Mouse (Mus musculus) left cerebral cortex, adult 2 months (tissue): ENCODE results near the gene Pcgf2. TPM values are rescaled to one million over a fixed set of nuclear protein-coding genes. Genes with fewer than 3 reads are reported as not detected.

ENCODE experiments used
- DNase-seq, 2 experiments: peaks; one replicate each; pipeline ENCODE4 v3.0.0; 2021 to 2022; ENCODE audit warnings: low spot score in 2 of 2, mixed read lengths in 1 of 2; ENCODE audit errors: extremely low spot score in 1 of 2
- H3K27ac ChIP-seq: fragments of 200-600 bp; 2 replicates; pipeline ENCODE4 v1.8.1; 2022
- H3K4me3 ChIP-seq: fragments of 200-600 bp; 2 replicates; pipeline ENCODE4 v1.8.1; 2022
- CTCF ChIP-seq: fragments of 200-600 bp; IDR thresholded peaks from 2 replicates; pipeline ENCODE4 v1.8.1; 2022; ENCODE audit warnings: antibody characterized with exemption, mild to moderate bottlenecking, moderate library complexity
- intact Hi-C: fragments of 180-260 bp; cut with DNase I; formaldehyde crosslinking; loops from one replicate; pipeline ENCODE4 v1.15.1; 2025
- total RNA-seq, 2 experiments: library from RNA; stranded (reverse); gene quantifications; 2 replicates each; pipeline ENCODE4 v1.2.3; 2021

Gene Pcgf2
- total RNA-seq, 2 experiments from 2014 or later: 36.2 to 39.6 TPM

DNA sequence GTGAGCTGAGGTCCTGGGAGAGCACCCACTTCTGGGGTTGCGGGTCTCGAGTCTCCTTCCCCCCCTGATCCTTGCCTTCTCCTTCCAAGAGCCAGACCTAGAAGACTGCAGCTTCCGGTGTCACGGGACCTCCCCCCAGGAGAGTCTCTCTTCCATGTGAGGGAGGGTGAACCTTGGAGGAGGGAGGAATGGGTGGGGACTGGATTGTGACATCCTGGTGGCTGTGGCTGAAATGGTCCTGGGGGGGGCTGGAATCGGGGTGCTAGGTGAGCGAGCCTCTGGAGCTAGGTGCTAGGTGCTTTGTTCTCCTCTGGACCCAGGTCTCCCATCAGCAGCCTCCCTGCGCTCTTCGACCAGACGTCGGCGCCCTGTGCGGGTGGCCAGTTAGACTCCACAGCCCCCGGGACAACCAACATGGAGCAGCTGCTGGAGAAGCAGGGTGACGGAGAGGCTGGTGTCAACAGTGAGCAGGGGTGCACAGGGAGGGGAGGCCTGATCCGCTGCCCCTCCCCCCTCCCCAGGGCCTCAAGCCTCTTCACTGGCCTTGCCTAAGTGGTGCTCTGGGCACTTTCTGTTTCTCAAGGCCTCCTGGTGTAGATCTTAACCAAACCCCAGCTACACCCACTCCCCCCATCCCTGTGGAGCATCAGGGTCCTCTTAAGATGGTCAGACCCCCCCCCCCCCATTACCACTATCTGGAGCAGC, 24.1 kb downstream of the Pcgf2 start:
- TF ChIP-seq CTCF: no peak
- intact Hi-C loops: no loop called here
- no peak overlapping the region for H3K27ac ChIP-seq
- H3K4me3 ChIP-seq: no peak overlapping the region
- no peak for DNase-seq

DNA sequence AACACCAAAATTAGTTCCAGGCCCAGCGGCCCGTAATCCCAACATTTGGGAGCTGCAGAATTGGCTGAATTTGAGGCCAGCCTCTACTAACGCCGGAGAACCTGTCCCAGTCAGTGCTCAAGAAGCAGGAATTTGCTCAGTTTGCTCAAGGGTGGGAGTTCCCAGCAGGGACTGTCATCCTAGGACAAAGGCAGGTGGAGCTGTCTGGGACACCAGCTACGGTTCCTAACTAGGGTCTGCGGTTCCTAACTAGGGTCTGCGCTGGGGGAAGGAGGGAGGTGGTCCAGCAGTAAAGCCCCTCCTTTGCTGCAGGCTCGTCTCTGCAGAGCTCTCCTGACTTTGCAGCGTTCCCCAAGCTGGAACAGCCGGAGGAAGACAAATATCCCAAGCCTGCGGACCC, 27.1 kb downstream of the Pcgf2 start:
- H3K27ac ChIP-seq: no peak overlapping the region
- no peak for DNase-seq
- no peak overlapping the region for H3K4me3 ChIP-seq
- intact Hi-C loops: no loop called here
- TF ChIP-seq CTCF: no peak

DNA sequence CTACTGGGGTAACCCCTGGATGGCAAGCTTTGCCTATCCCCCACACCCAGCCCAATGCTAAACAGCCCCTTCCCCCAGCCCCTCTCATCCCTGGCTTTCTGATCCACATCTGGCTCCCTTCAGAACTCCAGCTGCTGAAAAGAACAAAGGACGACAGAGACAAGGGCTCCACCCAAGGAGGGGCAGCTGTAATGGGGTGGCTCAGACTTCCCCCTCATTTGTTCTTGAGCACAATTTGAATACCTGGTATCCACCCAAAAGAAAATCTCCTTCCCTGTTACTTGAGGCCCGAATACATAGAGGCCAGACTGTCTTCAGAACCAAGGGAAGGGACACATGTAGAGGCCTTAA, 29.1 kb downstream of the Pcgf2 start:
- Histone ChIP-seq H3K27ac (no peak overlapping the region), H3K4me3 (no peak overlapping the region)
- DNase-seq: no peak
- no peak for TF ChIP-seq CTCF
- intact Hi-C loops: no loop called here

DNA sequence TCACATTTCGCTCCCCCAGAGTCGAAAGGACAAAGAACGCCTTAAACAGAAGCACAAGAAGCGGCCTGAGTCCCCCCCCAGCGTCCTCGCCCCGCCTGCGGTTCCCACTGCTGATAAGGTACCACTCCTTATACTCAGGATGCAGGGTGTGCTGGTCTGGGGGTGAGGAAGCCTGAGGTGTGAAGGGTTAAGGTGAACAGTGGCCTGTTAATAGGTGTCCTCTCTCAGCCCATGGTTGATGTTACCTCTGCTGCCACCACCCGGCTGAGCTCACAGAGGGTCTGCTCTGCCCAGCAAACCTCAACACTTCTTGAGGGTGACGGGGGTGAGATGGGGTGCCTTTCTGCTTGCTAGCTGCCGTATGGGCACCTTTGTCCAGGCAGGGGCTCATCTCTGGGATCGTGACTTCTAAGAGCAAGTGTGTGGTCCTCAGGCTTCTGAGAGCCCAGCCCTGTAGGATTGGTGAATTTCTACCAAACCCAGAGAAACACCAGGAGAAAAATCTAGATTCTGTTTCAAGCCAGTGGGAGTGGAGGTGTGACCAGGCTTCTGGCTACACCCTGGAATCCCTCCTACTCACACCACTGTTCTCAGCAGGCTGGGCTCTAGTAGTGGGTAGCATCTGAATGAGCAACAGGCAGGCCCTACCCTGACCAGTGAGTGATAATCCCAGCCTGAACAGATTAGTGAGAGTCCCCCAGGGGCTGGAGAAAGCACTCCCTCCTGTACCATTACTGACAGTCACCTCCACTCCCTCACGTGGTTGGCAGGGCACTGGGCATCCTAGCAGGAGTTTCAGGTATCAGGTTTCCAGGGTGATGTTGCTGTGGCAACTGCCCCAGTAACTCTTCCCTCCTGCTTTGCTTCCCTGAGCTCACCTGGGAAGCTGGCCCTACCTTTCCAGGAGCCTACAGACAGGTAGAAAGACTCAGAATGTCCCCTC, 29.8 kb downstream of the Pcgf2 start:
- intact Hi-C loops: no loop called here
- peak overlapping the region; percentile 63 for H3K27ac ChIP-seq
- DNase-seq: no peak

DNA sequence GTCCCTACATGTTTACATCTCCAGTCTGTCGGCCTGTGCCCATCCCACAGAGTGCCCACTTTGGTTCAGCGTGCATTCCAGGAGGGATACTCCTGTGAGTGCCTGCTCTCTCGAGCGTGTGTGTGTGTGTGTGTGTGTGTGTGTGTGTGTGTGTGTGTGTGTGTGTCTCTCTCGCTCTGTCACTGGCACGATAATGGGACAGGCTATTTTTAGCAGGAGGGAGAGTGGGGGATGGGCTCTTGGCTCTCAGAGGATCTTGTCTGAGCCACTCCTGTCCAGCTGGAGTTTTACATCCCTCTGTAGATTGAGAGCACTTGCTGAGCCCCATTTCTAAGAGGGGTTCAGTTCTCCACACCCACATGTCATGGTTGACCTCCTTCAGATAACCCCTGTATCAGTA, 30.5 kb downstream of the Pcgf2 start:
- intact Hi-C loops: loop anchor here (5.0 kb wide), 1 partner anchor 38 kb away; no protein-coding TSS in a partner anchor
- Histone ChIP-seq H3K4me3 (no peak overlapping the region), H3K27ac (peak overlapping the region; percentile 64; the same call in 1 of the 2 replicates)
- DNase-seq: no peak
- TF ChIP-seq CTCF: no peak

More for the DNA sequence above, 29.8 kb downstream of the Pcgf2 start:
- no peak; the same call in 1 of the 2 replicates for TF ChIP-seq CTCF
- no peak overlapping the region for H3K4me3 ChIP-seq

DNA sequence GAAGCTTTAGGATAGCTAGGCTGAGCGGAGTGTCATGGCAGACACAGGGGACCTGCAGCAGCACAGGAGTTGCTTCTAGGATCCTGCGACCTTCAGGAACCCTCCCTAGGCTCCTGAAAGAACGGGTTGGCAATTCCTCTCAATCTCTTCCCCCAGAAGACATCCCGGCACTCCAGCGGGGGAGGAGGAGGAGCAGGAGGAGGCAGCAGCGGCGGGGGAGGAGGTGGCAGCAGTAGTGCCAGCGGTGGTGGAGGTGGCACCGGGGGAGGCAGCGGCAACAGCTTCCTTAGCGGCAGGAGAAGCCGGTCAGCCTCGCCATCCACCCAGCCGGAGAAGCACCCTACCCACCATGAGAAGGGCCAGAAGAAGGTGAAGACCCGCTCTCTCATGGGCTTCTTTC, 31.0 kb downstream of the Pcgf2 start:
- Histone ChIP-seq H3K4me3 (no peak overlapping the region), H3K27ac (peak overlapping the region; percentile 64)
- DNase-seq: no peak
- no peak for TF ChIP-seq CTCF
- intact Hi-C loops: loop anchor here (5.0 kb wide), 1 partner anchor 37 kb away; no protein-coding TSS in a partner anchor

DNA sequence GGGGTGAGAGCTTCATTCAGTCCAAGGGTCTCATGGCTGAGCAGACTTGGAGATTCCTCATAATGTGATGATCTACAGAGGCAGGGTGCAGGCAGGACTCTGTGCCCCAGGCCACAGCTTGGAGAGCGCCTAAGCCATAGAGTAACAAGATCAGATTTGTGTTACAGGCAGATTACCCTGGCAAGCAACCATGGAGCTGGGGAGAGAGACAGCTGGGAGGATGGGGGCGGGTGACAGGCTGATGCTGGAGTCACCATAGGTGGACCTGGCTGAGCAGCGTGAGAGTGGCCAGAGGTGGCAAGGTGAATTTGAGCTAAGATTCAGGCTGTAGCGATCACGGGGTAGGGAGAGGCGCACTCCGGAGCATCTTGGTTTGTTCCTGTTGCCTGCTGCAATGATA, 32.1 kb downstream of the Pcgf2 start:
- DNase-seq: no peak
- Histone ChIP-seq H3K4me3 (no peak overlapping the region), H3K27ac (peak overlapping the region; percentile 64; the same call in 1 of the 2 replicates)

DNA sequence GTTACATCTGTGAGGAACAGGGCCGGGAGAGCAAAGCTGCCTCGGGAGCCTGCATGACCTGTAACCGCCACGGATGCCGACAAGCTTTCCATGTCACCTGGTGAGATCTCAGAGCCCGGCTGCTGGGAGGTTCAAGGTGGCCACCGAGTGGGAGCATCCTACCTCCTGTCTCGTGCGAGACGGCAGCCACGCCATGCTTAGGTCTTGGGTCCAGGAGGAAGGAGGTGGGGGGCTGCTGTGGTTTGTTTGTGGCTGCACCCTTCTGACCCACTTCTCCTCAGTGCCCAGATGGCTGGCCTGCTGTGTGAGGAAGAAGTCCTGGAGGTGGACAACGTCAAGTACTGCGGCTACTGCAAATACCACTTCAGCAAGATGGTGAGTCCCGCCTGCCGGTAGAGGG, 33.5 kb downstream of the Pcgf2 start:
- intact Hi-C loops: loop anchor here (5.0 kb wide), 1 partner anchor 34 kb away; no protein-coding TSS in a partner anchor
- DNase-seq: no peak
- TF ChIP-seq CTCF: no peak
- Histone ChIP-seq H3K27ac (no peak overlapping the region), H3K4me3 (no peak overlapping the region)

More for the DNA sequence above, 32.1 kb downstream of the Pcgf2 start:
- no peak for TF ChIP-seq CTCF
- intact Hi-C loops: loop anchor here (5.0 kb wide), 1 partner anchor 36 kb away; no protein-coding TSS in a partner anchor

DNA sequence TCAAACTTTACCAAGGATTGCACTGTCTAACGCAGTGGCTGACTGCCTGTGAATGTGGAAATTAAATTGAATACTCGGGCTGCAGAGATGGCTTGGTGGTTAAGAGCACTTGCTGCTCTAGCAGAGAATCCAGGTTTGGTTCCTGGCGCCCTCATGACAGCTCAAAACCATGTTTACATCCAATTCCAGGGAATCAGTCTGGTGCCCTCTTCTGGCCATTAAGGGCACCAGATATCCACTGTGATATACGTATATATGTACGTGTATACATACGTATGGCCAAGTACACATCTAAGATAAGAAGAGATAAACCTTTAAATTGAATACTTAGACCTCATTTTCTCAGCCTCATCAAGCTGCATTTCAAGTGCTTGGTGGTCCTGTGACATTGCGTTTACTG, 34.1 kb downstream of the Pcgf2 start:
- no peak for DNase-seq
- intact Hi-C loops: loop anchor here (5.0 kb wide), 1 partner anchor 34 kb away; no protein-coding TSS in a partner anchor
- peak; percentile 57 for TF ChIP-seq CTCF
- Histone ChIP-seq H3K4me3 (no peak overlapping the region), H3K27ac (no peak overlapping the region)

DNA sequence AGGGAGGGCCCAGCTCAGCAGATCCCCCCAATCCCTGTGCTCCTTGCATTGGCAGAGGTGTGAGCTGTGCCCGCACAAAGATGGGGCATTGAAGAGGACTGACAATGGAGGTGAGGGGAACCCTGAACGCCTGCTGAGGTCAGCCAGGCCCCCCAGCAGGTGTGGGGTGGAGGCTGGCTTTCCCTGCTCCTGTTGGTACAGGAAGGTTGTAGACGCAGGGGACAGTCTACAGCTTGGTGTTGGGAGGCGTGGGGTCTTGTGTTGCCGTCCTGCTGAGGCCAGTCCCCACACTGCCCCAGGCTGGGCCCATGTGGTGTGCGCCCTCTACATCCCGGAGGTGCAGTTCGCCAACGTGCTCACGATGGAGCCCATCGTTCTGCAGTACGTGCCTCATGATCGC, 34.9 kb downstream of the Pcgf2 start:
- intact Hi-C loops: loop anchor here (5.0 kb wide), 1 partner anchor 33 kb away; no protein-coding TSS in a partner anchor
- Histone ChIP-seq H3K4me3 (no peak overlapping the region), H3K27ac (no peak overlapping the region)
- no peak for TF ChIP-seq CTCF
- no peak for DNase-seq

DNA sequence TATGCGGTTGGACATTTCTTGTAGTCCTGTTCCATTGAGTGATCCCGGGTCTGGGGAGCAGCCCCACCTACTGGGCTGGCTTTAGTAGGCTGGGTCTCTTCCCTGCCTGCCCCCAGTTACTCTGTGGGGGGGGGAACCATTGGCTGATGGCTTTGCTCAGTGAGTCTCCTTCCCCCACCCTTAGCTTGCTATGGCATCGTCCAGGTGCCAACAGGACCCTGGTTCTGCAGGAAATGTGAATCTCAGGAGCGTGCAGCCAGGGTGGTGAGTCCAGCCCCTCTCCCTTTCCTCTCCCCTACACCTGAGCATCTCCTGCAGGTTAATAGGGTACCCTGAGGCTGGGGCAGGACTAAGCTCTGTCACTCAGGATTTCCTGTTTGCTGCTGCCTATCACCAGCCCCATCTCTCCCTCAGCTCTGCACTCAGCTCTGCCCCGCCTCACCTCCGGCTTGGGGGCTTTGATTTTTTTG, 35.5 kb downstream of the Pcgf2 start:
- Histone ChIP-seq H3K4me3 (peak overlapping the region; percentile 75), H3K27ac (no peak overlapping the region)
- peak; percentile 3; the same call in 1 of the 2 replicates for TF ChIP-seq CTCF
- intact Hi-C loops: loop anchor here (5.0 kb wide), 2 partner anchors 32 to 33 kb away; no protein-coding TSS in a partner anchor
- no peak for DNase-seq

DNA sequence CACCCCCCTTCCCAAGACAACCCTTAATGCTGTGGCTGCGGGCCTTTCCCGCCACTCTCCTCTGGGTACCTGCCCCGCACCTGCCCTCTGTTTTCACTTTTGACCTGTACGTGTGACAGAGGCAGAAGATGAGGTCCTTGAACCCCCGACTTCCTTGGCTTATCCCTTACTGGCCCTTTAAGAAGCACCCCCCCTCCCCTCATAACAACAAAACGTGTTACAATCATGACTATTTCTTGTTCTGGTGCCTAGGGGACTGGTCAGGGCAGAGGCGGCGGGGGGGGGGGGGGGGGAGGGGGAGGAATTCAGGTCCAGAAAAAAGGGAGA, 36.0 kb downstream of the Pcgf2 start:
- TF ChIP-seq CTCF: no peak
- no peak for DNase-seq
- intact Hi-C loops: loop anchor here (5.0 kb wide), 1 partner anchor 33 kb away; no protein-coding TSS in a partner anchor
- peak overlapping the region; percentile 84 for H3K27ac ChIP-seq
- peak overlapping the region; percentile 75 for H3K4me3 ChIP-seq
